In genomic region chr7:72589241-72589668, GRCm38 (mm10) we compare ENCODE assay signal across 14 mouse cellular contexts.
DNase-seq lines count a peak whose midpoint lies in the region; ATAC-seq lines count a peak whose summit lies in the region.
"Had no signal": no experiment of that assay in that cellular context is flagged by ENCODE, and none has a peak within 500 bp of the region (broad histone marks: within the 10 kb centered on the region; RNA-seq: fewer than 3 reads in every experiment).

No protein-coding gene starts in this region.

- no peak overlapping the region for H3K4me3 ChIP-seq in kidney, embryonic 15.5 days (replicated peaks)
- H3K4me3 ChIP-seq: hindbrain, embryonic 15.5 days; liver, embryonic 15.5 days; neural tube, embryonic 12.5 days had no signal

- no peak for ATAC-seq in kidney, embryonic 15.5 days (replicated peaks; ENCODE audit: low FRiP score)

- WGBS in kidney, embryonic 15.5 days, result 70% methylated on average over 3 of the region's 3 CpGs

- H3K36me3 ChIP-seq in kidney, embryonic 15.5 days, result no peaks in the 10 kb centered on the region
- H3K36me3 ChIP-seq: hindbrain, embryonic 15.5 days; liver, embryonic 15.5 days; neural tube, embryonic 12.5 days had no signal

- H3K9ac ChIP-seq in kidney, embryonic 15.5 days, result no peak overlapping the region
- H3K9ac ChIP-seq: hindbrain, embryonic 15.5 days; liver, embryonic 15.5 days; neural tube, embryonic 12.5 days had no signal

- no peaks in the 10 kb centered on the region for H3K4me1 ChIP-seq in kidney, embryonic 15.5 days
- H3K4me1 ChIP-seq: liver, embryonic 15.5 days; neural tube, embryonic 12.5 days had no signal

- no peaks in the 10 kb centered on the region for H3K9me3 ChIP-seq in kidney, embryonic 15.5 days (replicated peaks)
- H3K9me3 ChIP-seq: hindbrain, embryonic 15.5 days; liver, embryonic 15.5 days; neural tube, embryonic 12.5 days had no signal

- no peaks in the 10 kb centered on the region for H3K27me3 ChIP-seq in kidney, embryonic 15.5 days
- H3K27me3 ChIP-seq: CH12.LX; hindbrain, embryonic 15.5 days; liver, embryonic 15.5 days; neural tube, embryonic 12.5 days had no signal

- H3K4me2 ChIP-seq in kidney, embryonic 15.5 days, result no peak overlapping the region
- H3K4me2 ChIP-seq: hindbrain, embryonic 15.5 days; liver, embryonic 15.5 days; neural tube, embryonic 12.5 days had no signal

- DNase-seq in layer of hippocampus, adult 18-20 months (ENCODE audit: low spot score in 2 of 2), result peak; percentile 13 to 28
- no peak for DNase-seq in layer of hippocampus, postnatal 25 days (ENCODE audit: extremely low spot score in 1 of 2, low spot score in 1 of 2)
- peak; percentile 53 to 81 for DNase-seq in frontal cortex, adult 2 months (ENCODE audit: extremely low spot score in 1 of 2, low spot score in 1 of 2)
- DNase-seq in left cerebral cortex, adult 18-20 months (ENCODE audit: low spot score in 2 of 2), result peak; percentile 68 to 72
- DNase-seq in lung, postnatal 4 days, result peak; percentile 37 to 83
- DNase-seq in thymus, postnatal 25 days, result no peak
- no peak for DNase-seq in kidney, postnatal 4 days
- DNase-seq: adrenal gland, adult 2 months; cerebellum, adult 8-10 months had no signal

- H3K27ac ChIP-seq in kidney, embryonic 15.5 days, result no peak overlapping the region
- H3K27ac ChIP-seq: hindbrain, embryonic 15.5 days; liver, embryonic 15.5 days; neural tube, embryonic 12.5 days had no signal

Comparison
In these comparisons a context has a peak if more than half of its experiments do, and no peak if none do; other contexts are left out.
1. DNase-seq: peak in layer of hippocampus, adult 18-20 months (2 of 2), frontal cortex, adult 2 months (2 of 2), left cerebral cortex, adult 18-20 months (2 of 2) and lung, postnatal 4 days (2 of 2); none in layer of hippocampus, postnatal 25 days (0 of 2), thymus, postnatal 25 days (single experiment) and kidney, postnatal 4 days (0 of 2).